Mouse (Mus musculus): ENCODE data around the gene Acsm1.

The Acsm1 gene

DNA sequence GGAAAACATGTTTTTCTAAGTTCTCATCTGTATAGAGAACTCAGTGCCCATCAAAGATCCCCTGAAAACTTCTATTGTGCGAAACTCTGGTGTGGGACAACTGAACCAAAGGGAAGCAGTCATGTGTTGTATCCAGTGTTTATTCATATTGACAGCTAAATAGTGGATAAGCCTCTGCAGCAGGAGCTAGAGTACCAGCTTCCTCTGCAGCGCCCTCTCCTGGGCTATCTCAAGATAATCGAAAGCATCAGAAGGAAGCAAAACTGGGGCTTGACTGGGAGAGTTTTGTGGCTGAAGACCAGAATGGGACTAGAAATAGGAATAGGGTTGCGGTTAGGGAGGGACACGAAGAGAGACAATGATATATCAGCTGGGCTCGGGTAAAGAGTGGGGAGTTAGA, 64.1 kb downstream of the Acsm1 start:
- peak; percentile 64 for DNase-seq (ENCODE audit: low spot score)

DNA sequence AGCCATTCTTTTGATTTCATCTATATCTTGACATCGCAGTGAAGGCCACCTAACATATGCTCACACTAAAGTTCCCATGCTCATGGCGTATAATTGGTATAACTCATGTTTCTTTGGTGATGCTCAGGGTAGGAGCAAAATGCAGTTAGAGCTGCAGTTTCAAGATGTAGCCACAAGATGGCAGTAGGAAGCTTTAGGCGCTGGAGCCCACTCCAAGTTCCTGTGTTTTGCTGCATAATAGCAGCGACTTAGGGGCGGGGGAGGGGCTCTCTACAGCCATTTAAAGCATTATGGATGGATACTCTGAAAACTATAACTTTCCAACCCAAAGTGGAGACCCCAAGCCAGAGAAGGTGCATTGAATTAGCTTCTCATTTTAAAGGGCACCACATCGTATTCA, 66.6 kb downstream of the Acsm1 start:
- DNase-seq (ENCODE audit: low spot score), result peak; percentile 57

DNA sequence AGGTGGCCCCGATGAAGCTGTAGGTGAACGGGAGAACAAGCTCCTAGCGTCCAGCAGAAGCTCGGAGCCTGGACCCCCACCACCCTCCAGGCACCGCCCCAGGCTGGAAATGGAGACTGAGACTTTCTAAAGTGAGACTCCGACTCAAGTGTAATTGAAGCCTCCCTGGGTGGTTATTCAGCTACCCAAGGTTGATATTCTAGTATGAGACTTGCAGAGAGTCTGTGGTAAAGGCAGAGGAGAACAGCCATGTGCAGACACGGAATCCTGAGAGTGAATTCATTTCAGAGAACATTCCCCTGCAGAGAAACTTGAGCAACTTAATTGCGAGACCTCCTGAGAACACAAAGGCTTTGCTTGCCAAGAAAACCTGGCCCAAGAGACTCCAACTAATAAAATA, 73.3 kb downstream of the Acsm1 start:
- DNase-seq (ENCODE audit: low spot score), result no peak

DNA sequence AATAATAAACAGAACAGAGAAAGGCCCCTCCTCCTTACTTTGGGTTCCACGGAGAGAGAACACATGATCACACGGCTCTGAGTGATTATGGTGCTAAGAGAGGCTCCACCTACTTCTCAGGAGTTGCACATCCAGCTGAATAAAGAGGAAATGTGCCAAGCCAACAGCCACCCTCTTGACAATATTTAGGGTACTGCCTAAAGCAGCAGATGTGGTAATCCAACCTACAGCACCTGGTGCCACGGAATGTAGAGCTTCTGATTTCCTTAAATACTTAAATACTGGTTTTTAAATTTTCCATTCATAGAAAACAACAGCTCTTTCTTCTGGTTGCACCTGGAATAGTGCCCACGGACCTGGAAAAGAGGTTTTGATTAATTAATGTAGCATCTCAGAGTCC, 75.9 kb downstream of the Acsm1 start:
- no peak for DNase-seq (ENCODE audit: low spot score)

DNA sequence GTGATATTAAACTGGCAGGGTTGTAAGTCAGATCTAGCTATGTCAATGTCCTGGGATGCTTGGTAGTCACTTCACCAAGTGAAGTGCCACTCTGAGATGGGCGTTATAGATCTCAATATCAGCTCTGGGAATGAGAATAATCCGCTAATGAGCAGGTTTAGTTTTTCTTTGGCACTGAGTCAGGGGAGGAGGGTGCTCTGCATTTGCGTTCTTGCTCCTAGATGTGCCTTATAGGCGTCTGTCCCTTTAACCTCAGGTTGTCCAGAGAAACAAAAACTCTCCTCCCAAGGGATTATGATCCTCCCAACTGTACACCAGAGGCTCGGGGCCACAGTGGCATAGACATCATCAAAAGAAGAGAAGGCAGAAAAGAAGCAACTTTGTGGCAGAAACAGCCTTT, 82.9 kb downstream of the Acsm1 start, which contains the start of gene Acsm4:
Gene Acsm4, plus strand, starts transcription at position 301 of the 400 bp plus-strand sequence.
- DNase-seq (ENCODE audit: low spot score), result no peak

DNA sequence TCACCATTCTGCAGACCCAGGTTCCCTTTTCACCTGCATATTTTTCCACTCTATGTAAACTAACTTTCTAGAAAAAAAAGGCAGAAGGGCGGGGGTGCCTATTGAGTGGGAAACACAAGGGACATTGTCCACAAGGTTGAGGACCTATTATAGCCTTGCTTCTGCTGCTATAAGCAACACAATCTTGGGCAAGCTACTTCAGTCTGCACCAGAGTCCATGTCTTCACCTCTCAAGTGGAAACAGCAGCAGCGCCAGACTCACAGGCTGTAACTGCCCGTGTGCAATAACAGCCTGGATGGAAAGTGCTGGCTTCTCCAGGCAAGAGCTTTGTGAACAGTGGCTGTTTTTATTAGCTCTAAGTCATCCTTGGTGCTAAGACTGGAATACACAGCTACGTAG, 85.5 kb downstream of the Acsm1 start:
- no peak for DNase-seq (ENCODE audit: low spot score)

DNA sequence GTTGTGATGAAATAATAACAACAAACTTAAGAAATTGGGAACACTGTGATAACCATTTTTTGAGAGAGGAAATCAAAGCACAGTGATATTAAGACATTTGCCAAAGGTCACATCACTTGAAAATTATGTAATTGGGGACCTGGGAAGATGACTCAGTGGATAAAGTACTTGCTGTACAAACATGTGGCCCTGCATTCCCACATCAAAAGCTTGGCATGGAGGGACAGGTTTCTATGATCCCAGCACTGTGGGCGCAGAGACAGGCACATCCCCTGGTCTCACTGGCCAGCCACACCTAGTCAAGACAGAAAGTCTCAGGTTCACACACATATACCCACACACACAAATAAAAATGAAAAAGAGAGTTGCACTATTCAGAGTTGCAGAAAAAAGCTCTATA, 88.1 kb downstream of the Acsm1 start:
- no peak for DNase-seq (ENCODE audit: low spot score)

All from testis, postnatal 10 days (tissue).